12 mouse cellular contexts compared by ENCODE assay signal in genomic region chr1:51795586-51796309, GRCm38 (mm10).
A peak's percentile ranks its signal among the peaks of the same experiment; 100 is the strongest.
DNase-seq lines count a peak whose midpoint lies in the region; ATAC-seq lines count a peak whose summit lies in the region.
"Had no signal": no experiment of that assay in that cellular context is flagged by ENCODE, and none has a peak within 500 bp of the region (broad histone marks: within the 10 kb centered on the region; RNA-seq: fewer than 3 reads in every experiment).

No protein-coding gene starts in this region.

- no peaks in the 10 kb centered on the region for H3K27me3 ChIP-seq in neural tube, embryonic 12.5 days (replicated peaks)
- no peaks in the 10 kb centered on the region for H3K27me3 ChIP-seq in neural tube, embryonic 15.5 days (replicated peaks)
- H3K27me3 ChIP-seq in embryonic facial prominence, embryonic 14.5 days (replicated peaks; ENCODE audit: control insufficient read depth, insufficient read depth, low read length): no peaks in the 10 kb centered on the region
- H3K27me3 ChIP-seq: liver, embryonic 15.5 days had no signal

- H3K9me3 ChIP-seq in neural tube, embryonic 12.5 days: no peaks in the 10 kb centered on the region
- no peaks in the 10 kb centered on the region for H3K9me3 ChIP-seq in neural tube, embryonic 15.5 days (replicated peaks)
- H3K9me3 ChIP-seq in embryonic facial prominence, embryonic 14.5 days (ENCODE audit: control insufficient read depth, low read length): no peaks in the 10 kb centered on the region
- H3K9me3 ChIP-seq: liver, embryonic 15.5 days had no signal

- H3K36me3 ChIP-seq in neural tube, embryonic 12.5 days: peaks cover 36% of the 10 kb centered on the region
- peaks cover 6% of the 10 kb centered on the region; the same call in 1 of the 2 replicates for H3K36me3 ChIP-seq in neural tube, embryonic 15.5 days
- H3K36me3 ChIP-seq in embryonic facial prominence, embryonic 14.5 days (ENCODE audit: control insufficient read depth, insufficient read depth, low read length): peaks cover 58% of the 10 kb centered on the region

- peak; percentile 70; the same call in 1 of the 2 replicates for ATAC-seq in neural tube, embryonic 12.5 days (ENCODE audit: low FRiP score, low read depth)
- ATAC-seq in neural tube, embryonic 15.5 days (ENCODE audit: low FRiP score): no peak
- peak; percentile 68 for ATAC-seq in embryonic facial prominence, embryonic 14.5 days (ENCODE audit: low read depth)

- peaks cover 13% of the 10 kb centered on the region for H3K4me1 ChIP-seq in neural tube, embryonic 12.5 days
- peaks cover 7% of the 10 kb centered on the region; the same call in 1 of the 2 replicates for H3K4me1 ChIP-seq in neural tube, embryonic 15.5 days
- H3K4me1 ChIP-seq in embryonic facial prominence, embryonic 14.5 days (ENCODE audit: control insufficient read depth, insufficient read depth, low read length): peaks cover 5% of the 10 kb centered on the region; the same call in 1 of the 2 replicates
- H3K4me1 ChIP-seq: liver, embryonic 15.5 days had no signal

- H3K9ac ChIP-seq in neural tube, embryonic 12.5 days: no peak overlapping the region
- no peak overlapping the region for H3K9ac ChIP-seq in neural tube, embryonic 15.5 days (replicated peaks)
- no peak overlapping the region for H3K9ac ChIP-seq in embryonic facial prominence, embryonic 14.5 days (ENCODE audit: low read depth, low read length)
- H3K9ac ChIP-seq: liver, embryonic 15.5 days had no signal

- H3K4me3 ChIP-seq in neural tube, embryonic 12.5 days: no peak overlapping the region
- no peak overlapping the region for H3K4me3 ChIP-seq in neural tube, embryonic 15.5 days (replicated peaks)
- no peak overlapping the region for H3K4me3 ChIP-seq in embryonic facial prominence, embryonic 14.5 days (ENCODE audit: low read depth, low read length)
- H3K4me3 ChIP-seq: liver, embryonic 15.5 days; myocyte had no signal

- WGBS in neural tube, embryonic 12.5 days: 59% methylated on average over 9 of the region's 9 CpGs
- 60% methylated on average over 9 of the region's 9 CpGs for WGBS in neural tube, embryonic 15.5 days
- 75% methylated on average over 9 of the region's 9 CpGs for WGBS in embryonic facial prominence, embryonic 14.5 days

- no peak overlapping the region for H3K27ac ChIP-seq in neural tube, embryonic 12.5 days
- H3K27ac ChIP-seq in neural tube, embryonic 15.5 days (replicated peaks): no peak overlapping the region
- H3K27ac ChIP-seq in embryonic facial prominence, embryonic 14.5 days (replicated peaks; ENCODE audit: low read depth, low read length): no peak overlapping the region
- H3K27ac ChIP-seq: liver, embryonic 15.5 days had no signal

- peak; percentile 53 for DNase-seq in embryonic facial prominence, embryonic 14.5 days (ENCODE audit: low spot score)
- DNase-seq in layer of hippocampus, adult 8-10 months (ENCODE audit: low spot score in 2 of 2): peak; percentile 32 to 42
- no peak for DNase-seq in urinary bladder, postnatal 10 days (ENCODE audit: low spot score)
- no peak for DNase-seq in cerebellum, adult 8-10 months
- DNase-seq in kidney, postnatal 14 days: no peak
- DNase-seq: gastrocnemius, postnatal 14 days; spleen, adult 18-20 months; thymus, postnatal 4 days had no signal

- no peak overlapping the region for H3K4me2 ChIP-seq in neural tube, embryonic 12.5 days (replicated peaks)
- no peak overlapping the region for H3K4me2 ChIP-seq in neural tube, embryonic 15.5 days
- no peak overlapping the region for H3K4me2 ChIP-seq in embryonic facial prominence, embryonic 14.5 days (ENCODE audit: low read depth, low read length)
- H3K4me2 ChIP-seq: liver, embryonic 15.5 days had no signal

Comparison
In these comparisons a context has a peak if more than half of its experiments do, and no peak if none do; other contexts are left out.
1. DNase-seq: peak in embryonic facial prominence, embryonic 14.5 days (single experiment) and layer of hippocampus, adult 8-10 months (2 of 2); none in urinary bladder, postnatal 10 days (single experiment), cerebellum, adult 8-10 months (single experiment) and kidney, postnatal 14 days (single experiment).